Mouse (Mus musculus) liver, embryonic 14.5 days (tissue): Measurements from ENCODE around the gene Gprc5c. TPM values are rescaled to one million over a fixed set of nuclear protein-coding genes. Genes with fewer than 3 reads are reported as not detected.

Source experiments
- ATAC-seq: fragments of 200-750 bp; cut with Nextera tagmentation; 2 replicates; pipeline ENCODE4 v1.8.0; 2017; ENCODE audit warnings: moderate number of reproducible peaks, mild to moderate bottlenecking, moderate library complexity; ENCODE audit not compliant: insufficient read depth
- DNase-seq, 3 experiments: peaks; one replicate each; pipeline ENCODE4 v3.0.0-alpha.2; 2012 to 2013; ENCODE audit warnings: low read depth in 3 of 3, low spot score in 3 of 3
- H3K27ac ChIP-seq: fragments of 300-500 bp; sonication (generic); 2 replicates; pipeline ENCODE4 v1.5.1; 2014; ENCODE audit warnings: moderate library complexity, mild to moderate bottlenecking, control low read depth, inconsistent platforms
- H3K27me3 ChIP-seq: fragments of 300-500 bp; sonication (generic); 2 replicates; pipeline ENCODE4 v1.6.1; 2014; ENCODE audit warnings: mild to moderate bottlenecking, low read length, moderate library complexity; ENCODE audit not compliant: control insufficient read depth, insufficient read depth
- H3K36me3 ChIP-seq: fragments of 300-500 bp; sonication (generic); replicated peaks from 2 replicates; pipeline ENCODE4 v1.6.1; 2014; ENCODE audit warnings: low read depth; ENCODE audit not compliant: control insufficient read depth, insufficient read depth
- H3K4me1 ChIP-seq, 2 experiments: fragments of 200-500 bp in 1 of 2; fragments of 300-500 bp in 1 of 2; sonication (generic) in 1 of 2; replicated peaks; 2 replicates each; pipeline ENCODE4 v1.6.1; 2012 to 2014; ENCODE audit warnings: antibody characterized with exemption in 1 of 2, inconsistent platforms in 1 of 2, low read length in 1 of 2; ENCODE audit not compliant: control insufficient read depth in 2 of 2, insufficient read depth in 2 of 2
- H3K4me2 ChIP-seq: fragments of 300-500 bp; sonication (generic); 2 replicates; pipeline ENCODE4 v1.6.1; 2014; ENCODE audit warnings: low read depth, mild to moderate bottlenecking, control low read depth, moderate library complexity
- H3K4me3 ChIP-seq, 2 experiments: fragments of 200-500 bp in 1 of 2; fragments of 300-500 bp in 1 of 2; sonication (generic) in 1 of 2; 2 replicates each; pipeline ENCODE4 v1.5.1; 2012 to 2014; ENCODE audit warnings: low read depth in 2 of 2, low read length in 2 of 2, mild to moderate bottlenecking in 2 of 2, control low read depth in 1 of 2, inconsistent platforms in 1 of 2, moderate library complexity in 1 of 2; ENCODE audit not compliant: insufficient read depth in 1 of 2
- H3K9ac ChIP-seq: fragments of 300-500 bp; sonication (generic); replicated peaks from 2 replicates; pipeline ENCODE4 v1.6.1; 2014; ENCODE audit warnings: mild to moderate bottlenecking, control low read depth, moderate library complexity
- H3K9me3 ChIP-seq: fragments of 300-500 bp; sonication (generic); 2 replicates; pipeline ENCODE4 v1.6.1; 2016; ENCODE audit warnings: low read length, mixed read lengths; ENCODE audit not compliant: control insufficient read depth
- CTCF ChIP-seq: IDR thresholded peaks from 2 replicates; pipeline ENCODE4 v1.5.1; 2016; ENCODE audit warnings: antibody characterized with exemption, low read depth, control low read depth
- EP300 ChIP-seq: IDR thresholded peaks from 2 replicates; pipeline ENCODE4 v1.6.1; 2016; ENCODE audit warnings: antibody characterized with exemption, low read depth
- WGBS: fragments of 180-500 bp; shearing (Covaris S2); extraction: QIAGEN DNeasy Blood & Tissue Kit; methylation state at CpG from one replicate; pipeline ENCODE4 v1.1.7; 2014; ENCODE audit not compliant: insufficient replicate concordance; 5-methylcytosine and 5-hydroxymethylcytosine counted together
- polyA plus RNA-seq, 2 experiments: library from polyadenylated mRNA; depleted of rRNA in 1 of 2; stranded (reverse) in 1 of 2; unstranded in 1 of 2; fragments of >200 nt; fragmentation: Nextera tagmentation in 1 of 2; extraction: Ambion mirVana in 1 of 2; gene quantifications; 2 replicates each; pipeline versions ENCODE4 v1.2.1 to v1.2.3; 2012 to 2014

The Gprc5c gene
- polyA plus RNA-seq, 2 experiments, result 4.8 to 8.0 TPM

DNA sequence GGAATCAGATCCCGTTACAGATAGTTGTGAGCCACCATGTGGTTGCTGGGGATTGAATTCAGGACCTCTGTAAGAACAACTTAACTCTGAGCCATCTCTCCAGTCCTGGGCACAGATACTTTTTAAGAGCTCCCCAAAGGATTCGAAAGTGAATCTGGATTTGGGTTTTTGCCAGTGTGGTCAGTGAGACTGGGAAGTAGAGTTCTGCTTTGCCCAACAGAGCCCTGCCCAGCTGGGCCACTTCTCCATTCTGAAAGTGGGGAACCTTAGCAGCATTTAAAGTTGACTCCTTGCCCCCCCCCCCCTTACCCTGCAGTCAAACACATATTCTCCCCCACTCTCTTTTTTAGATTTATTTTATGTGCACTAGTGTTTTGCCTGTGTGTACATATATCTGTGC, 28.7 kb downstream of the Gprc5c start:
- TF ChIP-seq EP300 (no peak), CTCF (no peak)
- ATAC-seq (no peak), DNase-seq (no peak)
- Histone ChIP-seq H3K4me1 (peaks cover 0 to 10% of the 10 kb centered on the region in 2 experiments; a peak in 2 of 4 replicates), H3K4me3 (no peak overlapping the region), H3K9me3 (no peaks in the 10 kb centered on the region), H3K27ac (no peak overlapping the region), H3K9ac (no peak overlapping the region), H3K27me3 (no peaks in the 10 kb centered on the region), H3K36me3 (no peaks in the 10 kb centered on the region), H3K4me2 (no peak overlapping the region)
- 43% methylated on average over 2 of the region's 2 CpGs for WGBS

DNA sequence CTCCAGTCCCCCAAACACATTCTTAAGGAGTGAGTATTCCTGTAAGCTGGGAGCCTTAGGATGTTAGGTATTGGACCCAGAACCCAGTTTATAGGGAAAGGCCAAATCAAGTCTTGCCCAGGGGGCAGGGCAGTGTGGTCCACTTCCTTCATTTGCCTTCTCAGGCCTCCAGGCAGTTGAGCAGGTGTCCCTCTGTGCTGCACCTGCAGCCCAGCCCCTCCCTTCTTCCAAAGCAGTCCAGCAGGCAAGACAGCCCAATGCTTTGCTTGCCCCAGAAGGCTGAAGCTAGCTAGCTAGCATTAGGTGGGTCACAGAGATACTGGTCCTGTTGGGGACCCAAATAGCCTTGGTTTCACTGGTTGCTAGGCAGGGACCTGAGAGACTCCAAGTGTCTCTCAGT, 29.2 kb downstream of the Gprc5c start:
- H3K4me3 ChIP-seq, result no peak overlapping the region
- H3K27ac ChIP-seq, result no peak overlapping the region
- DNase-seq, result no peak
- no peak overlapping the region for H3K9ac ChIP-seq
- H3K27me3 ChIP-seq, result no peaks in the 10 kb centered on the region
- no peak overlapping the region for H3K4me2 ChIP-seq
- H3K4me1 ChIP-seq, result peaks cover 0 to 10% of the 10 kb centered on the region in 2 experiments; a peak in 2 of 4 replicates
- no peak for TF ChIP-seq EP300
- no peak for TF ChIP-seq CTCF
- H3K9me3 ChIP-seq, result no peaks in the 10 kb centered on the region
- no peaks in the 10 kb centered on the region for H3K36me3 ChIP-seq
- ATAC-seq, result no peak

DNA sequence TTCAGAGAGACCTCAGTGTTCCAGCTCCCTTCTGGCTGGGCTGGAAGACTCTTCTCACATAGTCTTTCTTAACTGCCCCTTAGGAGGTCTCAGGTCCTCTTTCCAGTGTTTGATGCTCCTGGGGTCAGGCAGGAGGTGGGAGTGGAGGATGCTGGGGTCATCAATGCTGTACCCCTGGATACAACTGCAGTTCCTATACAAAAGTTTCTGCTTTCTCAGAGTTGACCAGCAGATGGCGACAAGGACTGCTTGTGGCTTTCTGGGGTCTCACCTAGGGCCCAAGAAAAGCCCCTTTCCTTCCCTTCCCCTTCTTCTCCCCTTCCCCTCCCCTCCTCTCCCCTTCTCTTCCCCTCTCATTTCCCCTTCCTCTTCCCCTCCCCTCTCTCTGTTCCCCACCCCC, 29.6 kb downstream of the Gprc5c start:
- 0% methylated on average over 1 of the region's 1 CpGs for WGBS
- no peak overlapping the region for H3K9ac ChIP-seq
- no peak for DNase-seq
- no peak overlapping the region for H3K27ac ChIP-seq
- no peak for ATAC-seq
- peaks cover 0 to 12% of the 10 kb centered on the region in 2 experiments; a peak in 2 of 4 replicates for H3K4me1 ChIP-seq
- TF ChIP-seq EP300, result no peak
- peak; percentile 64 for TF ChIP-seq CTCF
- no peaks in the 10 kb centered on the region for H3K27me3 ChIP-seq
- no peaks in the 10 kb centered on the region for H3K36me3 ChIP-seq
- H3K4me2 ChIP-seq, result no peak overlapping the region
- H3K4me3 ChIP-seq, result no peak overlapping the region
- no peaks in the 10 kb centered on the region for H3K9me3 ChIP-seq

DNA sequence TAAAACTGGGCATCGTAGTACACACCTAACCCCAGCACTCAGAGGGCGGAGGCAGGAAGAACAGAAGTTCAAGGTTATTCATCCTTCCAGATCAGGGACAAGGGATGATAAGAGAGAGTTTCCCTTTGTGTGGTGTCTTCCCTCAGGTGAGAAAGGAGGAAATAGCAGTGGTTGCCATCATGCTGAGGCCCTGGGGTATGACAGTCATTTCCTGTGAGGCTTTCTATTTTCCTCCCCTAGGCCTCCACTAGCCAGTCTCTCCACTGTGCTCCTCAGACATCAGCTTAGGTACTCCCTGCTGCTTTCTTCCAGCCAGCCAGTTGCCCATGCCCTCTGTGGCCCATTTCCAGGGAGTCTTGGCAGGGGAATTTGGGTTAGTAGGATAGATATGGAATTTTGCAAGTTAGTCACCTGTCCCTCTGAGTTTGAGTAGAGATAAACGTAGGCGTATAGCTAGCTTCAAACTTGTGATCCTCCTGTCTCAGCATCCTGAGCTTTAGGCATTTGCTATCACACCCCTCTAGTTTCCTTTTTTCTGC, 32.4 kb downstream of the Gprc5c start:
- DNase-seq, result no peak
- Histone ChIP-seq H3K4me2 (no peak overlapping the region), H3K4me3 (no peak overlapping the region), H3K27ac (no peak overlapping the region), H3K9me3 (no peaks in the 10 kb centered on the region), H3K9ac (no peak overlapping the region), H3K36me3 (no peaks in the 10 kb centered on the region), H3K4me1 (peaks cover 0 to 10% of the 10 kb centered on the region in 2 experiments; a peak in 2 of 4 replicates), H3K27me3 (no peaks in the 10 kb centered on the region)
- no peak for TF ChIP-seq EP300
- TF ChIP-seq CTCF, result no peak
- no peak for ATAC-seq
- WGBS, result 73% methylated on average over 4 of the region's 4 CpGs

DNA sequence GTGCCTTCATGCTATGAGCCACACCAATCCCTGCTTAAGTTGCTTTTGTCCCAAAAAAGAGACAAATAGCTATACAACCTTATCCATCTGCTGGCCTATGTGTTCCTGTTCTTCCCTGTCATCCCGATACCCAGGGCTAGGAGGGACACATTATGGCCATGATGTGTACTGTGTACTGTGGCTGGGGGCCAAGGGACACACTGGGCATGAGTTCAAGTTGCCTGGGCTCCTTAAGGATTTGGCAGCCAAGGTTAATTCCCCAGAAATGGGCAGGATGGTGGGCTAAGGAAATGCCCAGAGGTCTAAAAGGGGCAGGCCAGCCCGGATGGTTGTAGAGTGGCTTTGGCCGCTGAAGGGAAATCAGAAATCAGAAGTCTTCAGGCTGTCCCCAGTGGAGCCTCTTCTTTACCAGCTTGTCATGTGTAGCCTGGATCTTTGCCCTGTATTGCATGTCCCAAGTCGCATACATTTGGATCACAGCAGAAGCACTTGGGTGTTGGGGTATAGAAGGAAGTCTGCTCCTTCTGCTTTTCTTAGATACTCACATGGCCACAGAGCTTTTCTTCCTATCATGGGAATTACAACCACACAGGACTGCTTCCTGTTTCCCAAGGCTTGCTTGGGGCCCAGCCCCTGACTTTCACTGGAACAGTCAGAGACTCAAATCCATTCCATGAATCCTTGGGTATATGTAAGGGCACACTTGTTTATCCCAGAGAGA, 33.6 kb downstream of the Gprc5c start:
- no peak for TF ChIP-seq EP300
- no peak for TF ChIP-seq CTCF
- DNase-seq, result no peak
- 43% methylated on average over 4 of the region's 4 CpGs for WGBS

More for the DNA sequence above, 33.6 kb downstream of the Gprc5c start:
- Histone ChIP-seq H3K27ac (no peak overlapping the region), H3K4me2 (no peak overlapping the region), H3K4me1 (peaks cover 0 to 10% of the 10 kb centered on the region in 2 experiments; a peak in 2 of 4 replicates), H3K27me3 (no peaks in the 10 kb centered on the region), H3K36me3 (no peaks in the 10 kb centered on the region), H3K9ac (no peak overlapping the region), H3K9me3 (no peaks in the 10 kb centered on the region), H3K4me3 (no peak overlapping the region)
- no peak for ATAC-seq
